Mouse (Mus musculus): ENCODE measurements around the gene Terb1.

Terb1 gene

DNA sequence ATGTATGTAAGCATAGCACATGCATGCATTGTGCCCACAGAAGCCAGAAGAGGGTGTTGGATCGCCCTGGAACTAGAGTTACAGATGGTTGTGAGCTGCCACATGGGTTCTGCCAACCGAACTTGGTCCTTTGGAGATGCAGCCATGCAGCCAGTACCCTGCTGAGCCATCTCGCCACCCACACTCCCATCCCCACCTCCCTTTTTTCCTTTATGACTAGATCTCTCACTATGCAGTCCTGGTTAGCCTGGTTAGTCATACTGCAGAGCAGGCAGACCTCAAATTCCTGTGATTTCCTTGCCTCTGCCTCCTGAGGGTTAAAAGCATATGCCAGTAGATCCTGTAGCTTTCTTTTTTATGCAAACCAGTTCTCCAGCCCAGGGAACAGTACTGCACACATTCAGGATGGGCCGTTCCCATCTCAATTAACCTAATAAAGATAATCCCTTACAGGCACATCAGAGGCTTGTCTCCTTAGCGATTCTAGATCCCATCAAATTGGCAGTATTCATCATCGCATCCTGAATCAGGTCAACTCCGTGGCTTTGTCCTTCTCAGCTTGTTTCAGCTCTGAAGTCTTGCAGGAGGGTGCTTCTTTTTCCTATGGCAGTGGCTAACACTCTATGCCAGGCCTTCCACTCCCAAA is 99.0 kb downstream of the Terb1 start:
- DNase-seq, result no peak

DNA sequence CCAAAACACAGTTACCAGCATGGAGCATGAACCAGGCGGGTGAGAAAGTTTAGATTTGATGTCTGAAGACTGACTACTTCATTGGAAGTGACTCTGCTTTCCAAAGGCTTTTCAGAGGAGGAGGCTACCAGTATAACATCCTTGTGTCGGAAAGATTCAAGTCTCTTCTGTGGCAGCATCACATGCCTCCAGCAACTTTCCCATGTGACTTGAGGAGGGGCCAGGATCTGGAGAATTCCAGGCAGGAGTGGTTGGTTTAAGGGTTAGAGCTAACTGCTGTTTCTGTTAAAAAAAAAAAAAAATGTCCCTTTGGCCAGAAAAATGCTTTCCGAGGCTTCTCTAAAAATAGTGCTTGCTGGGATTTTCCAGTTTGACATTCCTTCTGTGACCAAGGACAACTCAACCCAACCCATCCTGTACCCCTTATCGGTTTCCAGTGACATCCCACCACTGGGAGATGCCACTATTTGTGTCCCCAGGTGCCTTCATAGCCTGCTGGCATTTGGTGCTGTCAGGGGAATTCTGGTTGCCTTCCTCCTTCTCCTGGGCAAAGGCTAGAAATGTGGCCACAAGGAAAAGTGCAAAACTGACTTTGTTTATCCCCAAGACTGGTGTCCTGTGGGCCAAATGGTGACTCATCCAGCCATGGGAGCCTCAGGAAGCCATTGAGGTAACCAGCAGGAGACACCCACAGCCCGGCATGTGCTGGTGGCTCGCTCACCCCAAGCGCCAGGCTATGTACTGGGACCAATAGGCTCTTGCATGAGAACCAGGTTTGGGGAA is 101.2 kb downstream of the Terb1 start:
- DNase-seq, result no peak

GRCm38 (mm10) chr8:104406340-104407128 is 103.2 kb downstream of the Terb1 start:
- peak in 1 of 2 experiments; percentile 12 for DNase-seq

DNA sequence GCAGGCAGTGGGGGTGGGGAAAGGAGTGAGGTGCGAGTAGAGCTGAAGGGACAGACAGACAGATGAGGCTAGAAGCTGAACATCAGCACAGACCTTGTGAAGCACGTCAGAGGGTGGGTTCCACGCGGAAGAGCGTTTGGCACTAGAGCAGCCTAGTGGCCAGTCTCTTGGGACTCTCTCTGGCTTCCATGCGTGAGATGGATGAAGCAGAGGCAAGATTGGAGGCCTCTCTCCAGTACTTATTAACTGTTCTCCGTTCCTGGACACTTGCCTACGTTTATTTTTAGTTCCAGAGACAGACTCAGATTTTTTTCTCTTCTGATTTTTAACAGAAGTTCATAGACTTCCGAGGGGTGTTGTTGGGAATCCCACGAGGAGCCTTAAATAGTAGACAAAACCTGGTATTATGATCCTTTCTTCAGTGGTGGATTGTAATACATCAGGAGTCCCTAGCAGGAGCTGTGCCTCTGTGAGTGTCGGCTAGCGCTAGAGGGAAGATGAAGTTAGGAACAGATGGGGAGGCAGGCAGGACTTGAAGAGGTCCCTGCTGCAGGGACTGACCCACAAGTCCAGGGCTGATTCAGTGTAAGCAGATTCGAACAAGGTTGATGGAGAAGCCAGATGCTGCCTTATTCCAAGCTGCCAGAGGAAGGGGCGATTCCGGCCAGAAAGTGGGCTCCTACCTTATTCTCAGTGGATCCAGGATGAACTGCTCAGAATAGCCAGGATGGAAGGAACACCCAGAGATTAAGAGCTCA is 104.1 kb downstream of the Terb1 start:
- DNase-seq, result no peak

DNA sequence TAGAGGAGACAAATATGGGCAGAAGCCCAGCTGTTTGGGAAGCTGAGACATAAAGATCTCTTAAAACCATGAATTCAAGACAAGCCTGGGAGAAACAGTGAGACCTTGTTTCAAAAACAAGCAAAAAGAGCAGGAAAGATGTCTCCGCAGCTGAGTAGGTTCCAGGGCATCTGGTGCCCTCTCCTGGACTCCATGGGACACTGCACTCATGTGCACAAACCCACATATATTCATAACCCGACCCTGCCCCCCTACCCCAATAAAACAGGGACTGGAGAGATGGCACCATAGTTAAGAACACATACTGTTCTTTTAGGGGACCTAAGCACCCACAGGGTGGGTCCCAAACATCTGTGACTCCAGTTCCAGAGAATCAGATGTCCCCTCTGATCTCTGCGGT is 106.1 kb downstream of the Terb1 start:
- DNase-seq, result peak; percentile 11 to 13
